Mouse (Mus musculus) C2C12 (cell line): ENCODE measurements around the gene Rnf39.

Experiments
- FOSL1 ChIP-seq: IDR thresholded peaks from one replicate; pipeline ENCODE4 v1.8.0; 2011; ENCODE audit warnings: mild to moderate bottlenecking, low read length; ENCODE audit not compliant: poor library complexity, insufficient read depth, severe bottlenecking
- MYOD1 ChIP-seq: IDR thresholded peaks from one replicate; pipeline ENCODE4 v1.6.1; 2011; ENCODE audit warnings: low read depth; ENCODE audit not compliant: control insufficient read depth, insufficient read length
- USF1 ChIP-seq: IDR thresholded peaks from one replicate; pipeline ENCODE4 v1.6.1; 2011; ENCODE audit warnings: low read depth, mild to moderate bottlenecking, control low read depth, moderate library complexity

DNA sequence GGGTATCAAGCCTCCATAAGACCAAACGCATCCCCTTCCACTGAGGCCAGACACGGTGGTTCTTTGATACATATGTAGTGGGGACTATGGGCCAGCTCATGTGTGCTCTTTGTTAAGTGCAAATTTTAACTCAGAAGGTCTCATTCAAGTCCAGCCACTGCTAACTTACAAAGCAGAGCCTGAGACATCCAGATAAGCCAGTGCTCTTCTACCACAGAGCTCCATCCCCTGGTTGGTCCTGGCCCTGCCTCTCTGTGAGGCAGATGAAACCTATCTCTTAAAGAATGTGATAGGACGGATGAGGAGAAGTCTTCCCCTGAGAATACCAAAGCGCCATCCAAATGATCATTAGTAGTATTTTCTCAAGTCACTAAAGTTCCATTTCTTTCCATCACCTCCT, 43.3 kb upstream of the Rnf39 start:
- TF ChIP-seq MYOD1 = no peak
- TF ChIP-seq FOSL1 = no peak
- no peak for TF ChIP-seq USF1
